Mouse (Mus musculus): Measurements from ENCODE around the gene Zic3. TPM values are rescaled to one million over a fixed set of nuclear protein-coding genes. Genes with fewer than 3 reads are reported as not detected.

Zic3 gene
- not detected in 2 replicates for polyA plus RNA-seq (2014; fragmentation: Nextera tagmentation; extraction: Ambion mirVana)

GRCm38 (mm10) chrX:58022400-58022799 lies at the start of gene Zic3:
Gene Zic3 (plus strand): TSS chrX:58022700.
- no peaks in the 10 kb centered on the region for H3K9me3 ChIP-seq (ENCODE audit: control insufficient read depth, low read depth, low read length)
- ATAC-seq (ENCODE audit: insufficient number of reproducible peaks, insufficient read depth, low FRiP score, low read depth) = no peak
- no peaks in the 10 kb centered on the region for H3K4me1 ChIP-seq (ENCODE audit: control insufficient read depth, insufficient read depth, low read length)
- no peak within 1 kb of the TSS for H3K4me3 ChIP-seq (ENCODE audit: low read depth, low read length)
- H3K27ac ChIP-seq (ENCODE audit: low read length) = no peak within 1 kb of the TSS
- H3K36me3 ChIP-seq (ENCODE audit: control insufficient read depth, insufficient read depth, low read length) = no peaks in the 10 kb centered on the region
- 78% methylated on average over 2 of the region's 2 CpGs for WGBS
- no peak within 1 kb of the TSS for H3K4me2 ChIP-seq (replicated peaks; ENCODE audit: low read depth, low read length)
- peaks cover 23% of the 10 kb centered on the region for H3K27me3 ChIP-seq (ENCODE audit: control insufficient read depth, insufficient read depth, low read length)
- H3K9ac ChIP-seq (replicated peaks; ENCODE audit: low read depth, low read length) = no peak within 1 kb of the TSS

GRCm38 (mm10) chrX:57982351-57982750 lies 40.1 kb upstream of the Zic3 start:
- Histone ChIP-seq H3K9me3 (ENCODE audit: control insufficient read depth, low read depth, low read length) (no peaks in the 10 kb centered on the region), H3K9ac (replicated peaks; ENCODE audit: low read depth, low read length) (no peak overlapping the region), H3K27me3 (ENCODE audit: control insufficient read depth, insufficient read depth, low read length) (no peaks in the 10 kb centered on the region), H3K4me1 (ENCODE audit: control insufficient read depth, insufficient read depth, low read length) (no peaks in the 10 kb centered on the region), H3K27ac (ENCODE audit: low read length) (no peak overlapping the region), H3K36me3 (ENCODE audit: control insufficient read depth, insufficient read depth, low read length) (no peaks in the 10 kb centered on the region), H3K4me3 (ENCODE audit: low read depth, low read length) (no peak overlapping the region), H3K4me2 (replicated peaks; ENCODE audit: low read depth, low read length) (no peak overlapping the region)
- WGBS = 75% methylated on average over 4 of the region's 4 CpGs
- no peak for ATAC-seq (ENCODE audit: insufficient number of reproducible peaks, insufficient read depth, low FRiP score, low read depth)

GRCm38 (mm10) chrX:57987455-57988109 lies 34.9 kb upstream of the Zic3 start:
- no peaks in the 10 kb centered on the region for H3K4me1 ChIP-seq (ENCODE audit: control insufficient read depth, insufficient read depth, low read length)
- ATAC-seq (ENCODE audit: insufficient number of reproducible peaks, insufficient read depth, low FRiP score, low read depth) = no peak
- H3K9me3 ChIP-seq (ENCODE audit: control insufficient read depth, low read depth, low read length) = no peaks in the 10 kb centered on the region
- 74% methylated on average over 10 of the region's 10 CpGs for WGBS
- H3K4me3 ChIP-seq (ENCODE audit: low read depth, low read length) = no peak overlapping the region
- no peaks in the 10 kb centered on the region for H3K27me3 ChIP-seq (ENCODE audit: control insufficient read depth, insufficient read depth, low read length)
- no peak overlapping the region for H3K27ac ChIP-seq (ENCODE audit: low read length)
- H3K36me3 ChIP-seq (ENCODE audit: control insufficient read depth, insufficient read depth, low read length) = no peaks in the 10 kb centered on the region
- H3K9ac ChIP-seq (replicated peaks; ENCODE audit: low read depth, low read length) = no peak overlapping the region
- no peak overlapping the region for H3K4me2 ChIP-seq (replicated peaks; ENCODE audit: low read depth, low read length)

- peaks cover 11% of the 10 kb centered on the region; the same call in 1 of the 2 replicates for H3K27me3 ChIP-seq (ENCODE audit: control insufficient read depth, insufficient read depth, low read length)
- H3K4me1 ChIP-seq (ENCODE audit: control insufficient read depth, insufficient read depth, low read length) = no peaks in the 10 kb centered on the region
- H3K36me3 ChIP-seq (ENCODE audit: control insufficient read depth, insufficient read depth, low read length) = no peaks in the 10 kb centered on the region
- no peak overlapping the region for H3K9ac ChIP-seq (replicated peaks; ENCODE audit: low read depth, low read length)
- no peak overlapping the region for H3K27ac ChIP-seq (ENCODE audit: low read length)
- no peak overlapping the region for H3K4me3 ChIP-seq (ENCODE audit: low read depth, low read length)
- 57% methylated on average over 5 of the region's 5 CpGs for WGBS
- ATAC-seq (ENCODE audit: insufficient number of reproducible peaks, insufficient read depth, low FRiP score, low read depth) = no peak
- H3K4me2 ChIP-seq (replicated peaks; ENCODE audit: low read depth, low read length) = no peak overlapping the region
- no peaks in the 10 kb centered on the region for H3K9me3 ChIP-seq (ENCODE audit: control insufficient read depth, low read depth, low read length)
Measured at GRCm38 (mm10) chrX:58013391-58013790, 9.1 kb upstream of the Zic3 start.

GRCm38 (mm10) chrX:58014093-58014492 lies 8.4 kb upstream of the Zic3 start:
- Histone ChIP-seq H3K27me3 (ENCODE audit: control insufficient read depth, insufficient read depth, low read length) (peaks cover 15% of the 10 kb centered on the region; the same call in 1 of the 2 replicates), H3K9ac (replicated peaks; ENCODE audit: low read depth, low read length) (no peak overlapping the region), H3K36me3 (ENCODE audit: control insufficient read depth, insufficient read depth, low read length) (no peaks in the 10 kb centered on the region), H3K4me2 (replicated peaks; ENCODE audit: low read depth, low read length) (no peak overlapping the region), H3K9me3 (ENCODE audit: control insufficient read depth, low read depth, low read length) (no peaks in the 10 kb centered on the region), H3K4me3 (ENCODE audit: low read depth, low read length) (no peak overlapping the region), H3K27ac (ENCODE audit: low read length) (no peak overlapping the region), H3K4me1 (ENCODE audit: control insufficient read depth, insufficient read depth, low read length) (no peaks in the 10 kb centered on the region)
- no peak for ATAC-seq (ENCODE audit: insufficient number of reproducible peaks, insufficient read depth, low FRiP score, low read depth)
- WGBS = 23% methylated on average over 12 of the region's 12 CpGs

- WGBS = 22% methylated on average over 13 of the region's 13 CpGs
- H3K9ac ChIP-seq (replicated peaks; ENCODE audit: low read depth, low read length) = no peak overlapping the region
- H3K27ac ChIP-seq (ENCODE audit: low read length) = no peak overlapping the region
- ATAC-seq (ENCODE audit: insufficient number of reproducible peaks, insufficient read depth, low FRiP score, low read depth) = no peak
- H3K4me3 ChIP-seq (ENCODE audit: low read depth, low read length) = no peak overlapping the region
- H3K27me3 ChIP-seq (ENCODE audit: control insufficient read depth, insufficient read depth, low read length) = peaks cover 16% of the 10 kb centered on the region; the same call in 1 of the 2 replicates
- H3K4me1 ChIP-seq (ENCODE audit: control insufficient read depth, insufficient read depth, low read length) = no peaks in the 10 kb centered on the region
- H3K9me3 ChIP-seq (ENCODE audit: control insufficient read depth, low read depth, low read length) = no peaks in the 10 kb centered on the region
- no peak overlapping the region for H3K4me2 ChIP-seq (replicated peaks; ENCODE audit: low read depth, low read length)
- no peaks in the 10 kb centered on the region for H3K36me3 ChIP-seq (ENCODE audit: control insufficient read depth, insufficient read depth, low read length)
Measured at GRCm38 (mm10) chrX:58014761-58015160, 7.7 kb upstream of the Zic3 start.

- Histone ChIP-seq H3K9me3 (ENCODE audit: control insufficient read depth, low read depth, low read length) (no peaks in the 10 kb centered on the region), H3K4me2 (replicated peaks; ENCODE audit: low read depth, low read length) (no peak overlapping the region), H3K4me3 (ENCODE audit: low read depth, low read length) (no peak overlapping the region), H3K4me1 (ENCODE audit: control insufficient read depth, insufficient read depth, low read length) (no peaks in the 10 kb centered on the region), H3K27ac (ENCODE audit: low read length) (no peak overlapping the region), H3K9ac (replicated peaks; ENCODE audit: low read depth, low read length) (no peak overlapping the region), H3K27me3 (ENCODE audit: control insufficient read depth, insufficient read depth, low read length) (peaks cover 18% of the 10 kb centered on the region), H3K36me3 (ENCODE audit: control insufficient read depth, insufficient read depth, low read length) (no peaks in the 10 kb centered on the region)
- no peak for ATAC-seq (ENCODE audit: insufficient number of reproducible peaks, insufficient read depth, low FRiP score, low read depth)
- WGBS = 11% methylated on average over 29 of the region's 29 CpGs
Measured at GRCm38 (mm10) chrX:58015336-58015945, 7.1 kb upstream of the Zic3 start.

GRCm38 (mm10) chrX:58018720-58019119 lies 3.8 kb upstream of the Zic3 start:
- Histone ChIP-seq H3K36me3 (ENCODE audit: control insufficient read depth, insufficient read depth, low read length) (no peaks in the 10 kb centered on the region), H3K9me3 (ENCODE audit: control insufficient read depth, low read depth, low read length) (no peaks in the 10 kb centered on the region), H3K4me2 (replicated peaks; ENCODE audit: low read depth, low read length) (no peak overlapping the region), H3K27me3 (ENCODE audit: control insufficient read depth, insufficient read depth, low read length) (peaks cover 21% of the 10 kb centered on the region), H3K27ac (ENCODE audit: low read length) (no peak overlapping the region), H3K4me1 (ENCODE audit: control insufficient read depth, insufficient read depth, low read length) (no peaks in the 10 kb centered on the region), H3K9ac (replicated peaks; ENCODE audit: low read depth, low read length) (no peak overlapping the region), H3K4me3 (ENCODE audit: low read depth, low read length) (no peak overlapping the region)
- WGBS = 16% methylated on average over 24 of the region's 24 CpGs
- no peak for ATAC-seq (ENCODE audit: insufficient number of reproducible peaks, insufficient read depth, low FRiP score, low read depth)
